Mouse (Mus musculus) testis, postnatal 10 days (tissue): ENCODE measurements around the gene Adgrl3.

Source experiments
- DNase-seq: peaks from one replicate; pipeline ENCODE4 v3.0.0; 2021; ENCODE audit warnings: low spot score

The Adgrl3 gene

GRCm38 (mm10) chr5:81564294-81564693 lies 544.4 kb downstream of the Adgrl3 start:
- DNase-seq, result no peak

GRCm38 (mm10) chr5:81566577-81566976 lies 546.6 kb downstream of the Adgrl3 start:
- DNase-seq, result no peak

- no peak for DNase-seq
These were observed 548.8 kb downstream of the Adgrl3 start for GRCm38 (mm10) chr5:81568743-81569142.

GRCm38 (mm10) chr5:81582886-81583285 lies 562.9 kb downstream of the Adgrl3 start:
- no peak for DNase-seq

GRCm38 (mm10) chr5:81583425-81583824 lies 563.5 kb downstream of the Adgrl3 start:
- DNase-seq, result no peak

GRCm38 (mm10) chr5:81584945-81585344 lies 565.0 kb downstream of the Adgrl3 start:
- DNase-seq, result no peak

GRCm38 (mm10) chr5:81590005-81590694 lies 570.2 kb downstream of the Adgrl3 start:
- DNase-seq, result no peak

- no peak for DNase-seq
These were observed 571.5 kb downstream of the Adgrl3 start for GRCm38 (mm10) chr5:81591481-81591880.

GRCm38 (mm10) chr5:81593396-81593995 lies 573.6 kb downstream of the Adgrl3 start:
- DNase-seq, result no peak

- DNase-seq, result no peak
These were observed 578.1 kb downstream of the Adgrl3 start for GRCm38 (mm10) chr5:81598041-81598440.

GRCm38 (mm10) chr5:81602889-81603288 lies 583.0 kb downstream of the Adgrl3 start:
- no peak for DNase-seq

- no peak for DNase-seq
These were observed 585.7 kb downstream of the Adgrl3 start for GRCm38 (mm10) chr5:81605646-81606045.

GRCm38 (mm10) chr5:81610223-81610622 lies 590.3 kb downstream of the Adgrl3 start:
- no peak for DNase-seq

- no peak for DNase-seq
These were observed 594.7 kb downstream of the Adgrl3 start for GRCm38 (mm10) chr5:81614674-81615073.

- DNase-seq, result no peak
These were observed 601.2 kb downstream of the Adgrl3 start for GRCm38 (mm10) chr5:81621106-81621505.

- DNase-seq, result no peak
These were observed 601.8 kb downstream of the Adgrl3 start for GRCm38 (mm10) chr5:81621715-81622114.

GRCm38 (mm10) chr5:81623846-81624245 lies 603.9 kb downstream of the Adgrl3 start:
- DNase-seq, result no peak

GRCm38 (mm10) chr5:81636169-81636568 lies 616.2 kb downstream of the Adgrl3 start:
- DNase-seq, result no peak

GRCm38 (mm10) chr5:81638422-81638821 lies 618.5 kb downstream of the Adgrl3 start:
- no peak for DNase-seq

- no peak for DNase-seq
These were observed 620.2 kb downstream of the Adgrl3 start for GRCm38 (mm10) chr5:81640118-81640517.

GRCm38 (mm10) chr5:81645557-81645956 lies 625.6 kb downstream of the Adgrl3 start:
- no peak for DNase-seq

- no peak for DNase-seq
These were observed 634.0 kb downstream of the Adgrl3 start for GRCm38 (mm10) chr5:81653941-81654340.

GRCm38 (mm10) chr5:81661611-81662390 lies 641.9 kb downstream of the Adgrl3 start:
- no peak for DNase-seq
